Mouse (Mus musculus) right cerebral cortex, postnatal 4 days (tissue): Measurements from ENCODE around the gene Adora2b.
A peak's percentile ranks its signal among the peaks of the same experiment; 100 is the strongest.

Source experiments
- DNase-seq: peaks from one replicate; pipeline ENCODE4 v3.0.0-alpha.2; 2022

Adora2b gene

DNA sequence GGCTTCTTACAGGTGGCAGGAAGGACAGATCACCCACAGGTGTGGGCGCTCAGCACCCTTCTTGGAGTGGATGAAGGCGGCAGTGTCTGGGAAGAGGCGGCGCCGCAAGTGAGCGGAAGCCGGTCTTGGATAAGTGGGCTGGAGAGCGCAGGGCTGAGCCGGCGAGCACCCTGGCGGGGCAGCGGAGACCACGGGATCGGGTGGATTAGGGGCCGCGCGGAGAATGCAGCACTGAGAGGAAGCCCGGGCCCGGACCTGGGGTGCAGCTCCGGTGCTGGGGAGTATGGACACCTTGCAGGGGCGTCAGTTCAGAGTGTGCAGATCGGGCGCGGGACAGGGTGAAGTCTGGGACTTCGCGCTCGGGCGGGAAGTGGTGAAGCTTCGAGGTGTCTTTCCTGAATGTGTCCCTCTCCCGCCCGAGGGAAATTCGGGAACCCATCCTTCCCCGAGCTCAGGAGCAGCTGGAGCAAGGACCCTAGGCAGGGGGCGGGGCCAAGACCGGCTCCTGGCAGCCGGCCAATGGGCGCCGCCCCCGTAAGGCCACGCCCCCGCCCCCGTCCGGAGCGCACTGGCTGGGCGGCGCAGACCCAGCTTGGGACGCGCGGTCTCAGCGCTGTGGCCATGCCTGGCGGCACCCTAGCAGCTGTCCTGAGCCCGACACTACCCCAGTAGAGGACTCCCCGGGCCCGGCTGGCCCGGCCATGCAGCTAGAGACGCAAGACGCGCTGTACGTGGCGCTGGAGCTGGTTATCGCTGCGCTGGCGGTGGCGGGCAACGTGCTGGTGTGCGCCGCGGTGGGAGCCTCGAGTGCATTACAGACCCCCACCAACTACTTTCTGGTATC, at the start of gene Adora2b:
Gene Adora2b (plus strand): TSS at position 584 of the 844 bp plus-strand sequence.
- peak; percentile 64 for DNase-seq

DNA sequence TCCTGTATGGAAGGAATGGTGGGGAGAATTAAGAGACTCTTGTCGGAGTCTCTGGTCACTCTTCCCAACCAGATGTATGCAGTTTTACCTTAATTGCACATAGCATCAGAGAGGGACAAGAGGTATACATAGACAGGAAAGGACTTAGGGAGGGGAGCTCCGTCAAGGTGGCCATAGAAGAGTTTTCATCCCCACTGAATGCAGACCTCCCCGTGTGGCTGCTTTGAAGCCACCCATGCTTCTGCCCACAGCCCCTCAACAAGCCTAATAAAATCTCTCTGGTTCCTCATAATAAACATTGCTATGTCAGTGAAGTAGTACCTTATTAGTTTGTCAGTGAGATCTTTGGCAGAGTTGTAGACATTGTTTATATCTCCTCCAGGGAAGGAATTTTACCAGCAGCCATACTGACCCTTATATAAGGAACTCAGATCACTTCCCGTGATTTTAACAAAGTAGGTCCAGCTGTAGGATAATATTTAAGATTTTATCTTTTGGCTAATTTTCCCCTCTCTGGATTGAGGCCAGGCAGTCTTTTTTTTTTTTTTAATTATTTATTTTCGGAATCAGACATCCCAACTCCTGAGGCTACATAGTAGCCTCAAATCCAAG, 47.8 kb upstream of the Adora2b start:
- DNase-seq: no peak

DNA sequence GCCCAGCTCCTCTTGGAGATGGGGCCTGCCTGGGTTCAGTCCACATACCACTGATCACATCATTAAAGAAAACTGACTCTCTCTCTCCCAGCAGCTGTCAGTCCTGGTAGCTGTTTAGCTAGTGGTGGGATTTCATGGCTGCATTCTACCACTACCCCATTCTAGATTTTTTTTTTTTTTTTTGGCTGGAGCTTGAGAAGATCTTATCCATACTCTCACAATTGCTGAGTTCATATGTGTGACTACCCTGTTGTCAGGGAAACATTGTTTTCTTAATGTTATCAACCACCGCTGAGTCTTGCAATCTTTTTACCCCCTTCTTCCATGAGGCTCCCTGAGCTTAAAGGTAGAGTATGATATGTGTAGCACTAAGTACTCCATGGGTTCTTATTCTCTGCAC, 46.1 kb upstream of the Adora2b start:
- no peak for DNase-seq

DNA sequence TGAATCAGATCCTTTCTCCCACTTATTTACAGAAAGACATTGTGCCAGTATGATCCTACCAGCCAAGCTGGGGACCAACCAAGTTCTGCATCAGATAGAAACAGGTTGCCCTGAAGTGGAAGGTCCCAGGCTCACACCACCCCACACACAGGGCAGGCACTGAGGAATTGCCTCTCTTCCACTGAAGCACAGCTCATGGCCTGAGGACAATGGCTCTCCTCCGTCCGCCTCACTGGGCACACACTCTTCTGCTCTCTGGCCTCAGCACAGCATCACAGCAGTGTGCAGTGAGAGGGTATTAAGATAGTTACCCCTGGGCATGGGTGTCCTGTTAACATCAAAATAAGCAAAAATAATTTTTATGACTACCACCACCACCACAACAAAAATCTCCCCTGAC, 39.7 kb upstream of the Adora2b start:
- DNase-seq: no peak

DNA sequence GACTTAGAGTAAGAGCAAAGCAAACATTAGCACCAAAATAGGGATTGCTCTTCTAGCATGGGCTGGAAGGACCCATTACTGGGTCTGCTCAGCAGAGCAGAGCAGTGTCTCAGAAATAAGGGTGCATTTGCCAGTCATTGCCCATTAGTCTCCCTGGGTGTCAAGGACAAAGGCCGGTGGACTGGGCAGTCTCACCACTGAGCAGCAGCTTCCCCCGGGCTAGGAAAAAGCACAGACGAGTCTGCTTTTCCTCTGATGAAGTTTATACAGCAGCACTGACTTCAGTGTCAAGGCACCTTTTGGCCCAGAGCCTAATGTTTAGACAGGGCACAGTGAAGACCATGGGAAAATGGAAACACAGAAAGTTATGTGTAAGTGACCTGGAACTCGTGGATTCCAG, 38.9 kb upstream of the Adora2b start:
- no peak for DNase-seq

DNA sequence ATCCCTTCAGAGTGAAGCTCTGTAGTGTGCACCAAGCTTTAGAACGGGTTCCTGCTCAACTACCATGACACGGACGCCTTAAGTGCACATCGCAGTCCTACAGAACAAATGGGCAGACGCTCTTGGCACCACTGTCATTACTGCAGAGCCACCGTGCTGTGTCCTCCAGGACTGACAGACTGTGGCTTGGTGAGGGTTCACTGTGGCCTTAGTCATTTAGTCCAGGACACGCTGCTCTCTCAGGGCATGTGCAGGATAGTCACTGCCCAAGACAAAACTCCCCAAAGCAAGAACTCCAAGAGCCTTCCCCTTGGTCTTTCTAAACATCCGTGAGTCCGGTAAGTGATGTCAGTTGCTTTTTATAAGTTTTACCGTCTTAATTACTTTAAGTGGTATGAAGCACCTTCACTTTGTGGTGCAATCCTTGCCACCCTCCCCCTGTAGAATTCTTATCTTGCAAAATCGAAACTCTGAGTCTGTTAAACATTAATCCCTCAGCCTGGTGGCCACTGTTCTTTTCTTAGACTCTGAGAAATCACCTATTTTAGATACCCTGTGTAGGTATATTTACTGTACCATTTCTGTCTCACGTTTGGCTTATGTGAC, 35.3 kb upstream of the Adora2b start:
- no peak for DNase-seq

DNA sequence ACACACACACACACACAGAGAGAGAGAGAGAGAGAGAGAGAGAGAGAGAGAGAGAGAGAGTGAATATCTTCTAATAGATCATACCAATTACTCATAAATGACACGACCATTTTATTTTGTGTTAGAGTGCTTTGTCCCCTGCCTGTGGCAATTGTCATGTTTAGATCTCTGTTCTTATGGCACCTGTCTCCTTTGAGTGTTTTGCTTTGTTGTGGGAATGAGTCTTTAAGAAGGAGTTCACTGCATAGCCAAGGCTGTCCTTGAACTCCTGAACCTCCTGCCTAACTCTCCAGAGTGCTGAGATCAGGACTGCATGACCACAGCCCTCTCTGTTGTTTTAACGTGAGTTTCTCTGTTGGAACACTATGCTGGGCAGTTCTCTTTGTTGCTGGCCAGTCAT, 33.7 kb upstream of the Adora2b start:
- no peak for DNase-seq

DNA sequence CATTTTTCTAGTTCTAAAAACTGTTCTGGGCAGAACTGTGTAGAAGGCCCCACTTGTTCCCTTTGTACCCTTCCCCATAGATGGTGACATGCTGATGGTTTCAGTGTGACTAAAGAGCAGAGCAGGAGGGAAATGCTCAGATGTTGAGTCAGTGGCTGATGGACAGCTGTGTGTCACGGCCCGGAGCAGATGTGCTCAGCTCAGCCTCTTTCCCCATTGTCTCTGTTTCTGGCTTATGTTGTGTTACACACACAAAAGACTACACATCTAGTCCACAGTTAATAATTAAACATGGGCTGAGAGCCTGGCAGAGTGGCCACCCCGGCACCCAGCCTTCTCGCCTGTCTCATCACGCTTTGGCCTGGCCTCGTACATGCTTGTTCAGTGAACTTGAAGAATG, 31.0 kb upstream of the Adora2b start:
- DNase-seq: no peak

DNA sequence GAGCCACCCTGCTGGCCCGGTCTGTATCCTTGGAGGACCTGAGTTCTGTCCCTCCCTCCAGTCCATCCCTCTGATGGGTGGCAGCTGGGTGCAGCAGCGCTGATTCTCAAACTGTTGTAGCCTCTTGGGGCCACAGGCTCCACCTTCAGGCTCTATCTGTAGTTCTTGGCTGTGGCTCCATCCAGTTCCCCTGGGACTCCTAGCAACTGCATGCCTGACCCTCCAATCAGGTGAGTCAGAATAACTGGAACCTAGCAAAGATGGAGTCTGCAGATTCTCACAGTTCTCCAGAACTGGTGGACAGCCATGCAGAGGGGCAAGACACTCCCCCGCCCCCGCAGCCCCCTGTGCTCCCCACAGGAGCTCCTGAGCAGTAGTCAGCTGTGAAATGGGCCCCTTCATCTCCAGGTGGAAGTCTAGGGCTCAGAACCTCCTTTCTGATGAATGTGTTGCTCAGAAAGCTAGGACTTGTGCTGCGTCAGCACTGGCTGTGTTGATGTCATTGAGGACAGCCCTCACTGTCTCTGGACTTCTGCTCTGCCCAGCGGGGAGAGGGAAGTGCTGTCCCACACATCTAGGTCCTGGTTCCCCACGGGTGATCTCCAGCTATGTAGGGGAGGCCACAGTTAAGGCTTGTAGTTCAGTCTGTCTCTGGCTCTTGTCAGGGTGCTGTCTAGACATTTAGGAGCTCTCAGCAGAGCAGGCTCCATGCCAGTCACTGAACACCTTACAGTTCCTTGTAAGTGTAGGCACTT, 27.9 kb upstream of the Adora2b start:
- DNase-seq: no peak

DNA sequence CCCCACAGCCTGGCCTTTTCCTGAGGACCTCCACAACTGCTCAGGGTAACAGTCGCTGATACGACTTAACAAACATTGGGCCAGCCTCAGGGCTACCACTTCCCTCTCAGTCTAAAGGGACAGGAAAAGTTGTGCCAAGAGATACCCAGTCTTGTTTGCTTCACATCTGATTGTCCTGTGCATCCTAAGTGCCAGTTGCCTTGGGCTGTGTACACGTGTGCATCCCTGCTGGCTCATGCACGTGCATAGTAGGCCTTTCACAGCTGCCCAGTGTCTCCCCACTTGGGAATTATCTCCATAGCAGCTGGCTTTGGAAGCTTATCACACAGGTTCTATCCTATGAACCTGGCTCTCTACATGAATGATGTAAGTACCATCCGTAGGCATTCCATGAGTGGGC, 25.4 kb upstream of the Adora2b start:
- DNase-seq: no peak

DNA sequence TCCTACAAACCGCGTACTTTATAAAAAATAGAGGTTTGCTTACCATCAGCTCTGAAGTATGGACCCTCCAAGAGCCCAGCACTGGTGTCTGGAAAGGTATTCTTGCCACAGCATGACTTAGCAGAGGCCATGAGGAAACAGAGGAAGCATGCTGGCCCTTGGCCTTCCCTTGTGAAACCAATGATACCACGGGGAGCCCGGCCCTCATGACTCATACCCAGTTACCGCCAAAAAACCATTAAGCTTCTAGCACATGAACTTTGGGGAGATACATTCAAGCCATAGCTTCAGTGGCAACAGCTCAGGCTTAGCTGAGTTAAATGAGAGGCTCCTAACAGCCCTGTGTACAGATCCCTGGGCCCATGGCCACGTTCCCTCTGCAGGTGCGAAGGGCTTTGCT, 24.8 kb upstream of the Adora2b start:
- DNase-seq: no peak

DNA sequence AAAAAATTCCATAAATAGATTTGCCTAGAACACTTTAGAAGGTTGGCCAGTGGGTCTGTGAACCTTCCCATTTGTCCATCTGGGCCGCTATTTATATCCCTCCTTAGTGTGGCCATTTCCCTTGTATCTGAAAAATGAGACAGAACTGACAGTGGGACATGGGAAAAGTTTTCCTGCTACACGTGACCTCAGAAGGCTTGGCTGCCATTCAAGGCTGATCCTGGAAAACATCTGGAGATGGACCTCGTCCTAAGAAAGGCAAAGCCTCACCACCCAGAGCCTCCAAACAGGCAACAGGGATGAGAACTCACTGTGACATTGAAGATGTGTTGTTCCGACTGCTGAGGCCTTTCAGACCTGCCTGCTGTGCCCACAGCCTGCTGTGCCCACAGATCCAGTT, 24.0 kb upstream of the Adora2b start:
- DNase-seq: no peak

DNA sequence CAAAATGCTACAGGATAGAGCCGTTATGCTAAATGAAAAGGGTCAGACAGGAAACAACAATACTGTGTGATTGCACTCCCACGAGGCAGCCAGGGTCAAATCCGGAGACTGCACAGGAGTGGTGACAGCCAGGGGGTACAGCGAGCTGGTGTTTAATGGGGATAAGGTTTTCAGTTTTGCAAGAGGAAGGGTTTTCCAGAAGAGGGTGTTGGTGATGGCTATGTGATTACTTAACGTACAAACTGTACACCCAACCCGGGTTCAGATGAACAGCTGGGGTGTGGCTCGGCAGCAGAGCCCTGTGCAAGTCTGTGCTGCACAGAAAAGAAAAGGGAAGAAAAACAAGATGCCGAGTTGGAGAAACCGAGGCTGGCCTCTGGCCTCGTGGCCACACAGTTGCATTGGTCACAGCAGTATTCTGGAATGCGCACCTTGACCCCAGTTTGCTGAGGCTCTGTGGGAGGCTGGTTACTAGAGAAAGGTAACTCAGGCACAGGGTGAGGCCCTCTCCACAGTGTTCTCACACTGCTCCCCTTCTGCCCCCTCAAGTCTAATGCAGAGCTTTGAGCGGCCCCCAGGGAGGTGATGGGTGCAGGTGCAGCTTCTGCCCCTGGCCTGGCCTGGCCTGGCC, 8.0 kb upstream of the Adora2b start:
- DNase-seq: no peak

DNA sequence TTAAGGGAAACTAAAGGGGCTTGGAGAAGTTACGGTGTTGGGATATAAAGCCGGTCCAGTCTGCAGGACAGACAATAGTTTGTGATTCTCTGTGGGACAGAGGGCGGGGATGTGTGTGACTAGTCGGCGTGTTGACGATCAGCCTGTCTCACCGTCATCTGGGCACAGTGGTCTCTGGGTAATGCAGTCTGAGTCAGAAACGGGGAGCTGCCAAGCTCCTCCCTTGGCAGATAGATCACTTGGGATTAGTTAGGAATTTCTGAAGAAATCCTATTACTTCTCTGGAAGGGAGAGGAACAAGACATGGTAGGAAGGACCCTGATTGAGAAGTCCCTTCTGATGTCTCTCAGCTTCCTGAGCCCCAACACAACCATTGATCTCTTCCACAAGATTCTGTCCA, 4.9 kb upstream of the Adora2b start:
- DNase-seq: no peak

DNA sequence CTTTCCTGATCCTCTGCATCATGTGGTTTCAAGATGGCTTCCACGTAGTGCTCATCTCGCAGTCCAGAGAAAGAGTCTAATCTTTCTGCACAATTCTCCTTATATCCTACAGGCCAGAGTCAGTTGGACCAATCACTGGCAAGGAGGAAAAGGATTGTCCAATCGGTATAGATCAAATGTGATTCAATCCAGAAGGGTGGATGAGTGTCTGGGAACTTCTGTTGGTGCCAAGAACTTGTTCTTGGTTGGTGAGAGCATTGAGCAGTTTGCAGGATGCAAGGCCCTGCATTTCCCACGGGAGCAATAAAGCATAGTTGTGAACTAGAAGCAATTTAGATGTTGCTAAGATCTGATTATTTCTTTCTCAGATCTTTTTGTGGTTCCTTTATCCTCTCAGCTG, 4.3 kb upstream of the Adora2b start:
- DNase-seq: no peak

DNA sequence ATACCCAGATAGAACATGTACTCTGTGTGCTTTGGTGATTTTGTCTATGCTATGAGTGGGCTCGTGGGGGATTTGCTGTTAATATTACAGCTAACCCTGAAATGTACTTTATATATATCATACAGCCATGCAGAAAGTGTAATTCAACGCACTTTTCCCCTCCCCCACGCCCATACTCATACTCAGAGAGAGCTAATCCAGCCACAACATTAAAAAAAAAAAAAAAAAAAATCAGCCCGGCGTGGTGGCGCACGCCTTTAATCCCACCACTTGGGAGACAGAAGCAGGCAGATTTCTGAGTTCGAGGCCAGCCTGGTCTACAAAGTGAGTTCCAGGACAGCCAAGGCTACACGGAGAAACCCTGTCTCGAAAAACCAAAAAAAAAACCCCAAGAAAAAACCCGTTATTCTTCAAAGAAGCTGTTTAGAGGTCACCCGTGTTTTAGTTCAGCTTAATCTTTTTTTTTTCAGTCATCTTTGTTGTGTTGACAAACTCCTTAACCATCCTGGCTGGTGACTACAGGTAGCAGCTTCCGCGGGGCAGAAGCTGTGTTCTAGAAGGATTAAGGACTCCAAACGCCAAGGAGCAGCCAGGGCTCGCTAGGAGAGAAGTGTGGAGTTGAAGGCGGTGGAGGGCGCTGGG, 904 bp upstream of the Adora2b start:
- no peak for DNase-seq

DNA sequence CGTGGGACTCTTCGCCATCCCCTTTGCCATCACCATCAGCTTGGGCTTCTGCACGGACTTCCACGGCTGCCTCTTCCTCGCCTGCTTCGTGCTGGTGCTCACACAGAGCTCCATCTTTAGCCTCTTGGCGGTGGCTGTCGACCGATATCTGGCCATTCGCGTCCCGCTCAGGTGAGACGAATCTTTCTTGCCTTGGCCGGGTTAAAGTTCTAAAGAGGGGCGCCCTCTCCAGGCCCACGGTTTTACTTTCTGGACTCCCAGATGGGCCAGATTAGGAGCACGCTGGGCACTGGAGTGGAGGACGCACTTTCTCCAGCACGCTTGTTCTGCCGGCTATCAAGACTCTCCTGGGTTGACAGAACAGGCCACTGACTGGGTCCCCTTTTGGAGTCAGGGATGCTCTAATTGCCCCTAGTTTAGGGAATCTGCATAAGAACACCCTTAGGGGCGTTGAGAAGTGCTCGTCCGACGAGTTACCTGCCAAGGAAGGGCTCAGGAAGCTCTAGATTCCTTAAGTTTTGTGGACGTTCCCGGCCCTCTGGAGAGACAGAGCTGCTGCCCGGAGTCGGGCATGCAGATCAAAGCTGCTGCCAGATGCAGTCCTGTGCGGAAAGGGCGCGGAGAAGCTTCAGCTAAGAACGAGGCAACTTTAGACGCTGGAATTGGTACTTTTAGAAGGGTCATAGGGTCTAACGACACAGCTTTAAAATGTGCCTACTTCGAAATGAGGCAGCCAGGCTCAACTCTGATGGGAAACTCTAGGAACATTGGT, 668 bp downstream of the Adora2b start:
- DNase-seq: peak; percentile 18

DNA sequence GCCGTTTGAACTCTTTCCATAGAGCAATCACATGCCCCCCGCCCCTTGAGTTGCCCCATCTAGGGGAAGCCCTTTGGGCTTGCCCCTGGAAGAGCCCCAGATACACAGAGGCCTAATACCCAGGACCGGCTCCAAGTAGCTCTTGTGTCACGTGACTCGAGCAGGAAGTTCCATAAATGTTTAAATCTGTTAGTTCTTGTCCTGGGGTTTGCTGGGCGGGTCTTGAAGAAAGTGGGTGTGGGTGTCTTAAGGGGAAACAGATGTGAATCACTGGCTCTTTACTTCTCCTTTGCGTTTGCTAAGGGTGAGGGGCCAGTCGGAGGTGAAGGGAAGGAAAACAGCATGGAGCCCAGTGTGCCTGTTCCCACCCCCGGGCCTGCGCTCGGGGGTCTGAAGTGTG, 2.3 kb downstream of the Adora2b start:
- no peak for DNase-seq

DNA sequence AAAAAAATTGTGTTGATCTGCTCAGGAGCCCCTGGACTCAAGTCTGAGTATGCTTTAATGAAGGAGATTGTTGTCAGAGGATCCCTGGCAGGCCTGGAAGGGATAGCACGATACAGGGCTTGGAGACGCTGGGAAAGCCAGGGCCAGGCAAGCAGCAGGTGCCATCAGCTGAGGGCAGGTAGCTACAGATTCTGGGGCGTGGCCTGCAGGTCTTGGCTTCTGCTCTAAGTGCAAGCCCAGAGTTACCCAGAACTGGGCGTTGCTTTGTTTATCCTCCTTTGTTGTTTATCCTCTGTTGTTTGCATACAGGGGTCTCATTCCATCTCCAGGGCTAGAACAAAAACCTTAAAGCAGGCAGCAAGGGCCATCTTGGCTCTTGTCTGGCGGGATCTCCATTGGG, 4.6 kb downstream of the Adora2b start:
- DNase-seq: no peak

DNA sequence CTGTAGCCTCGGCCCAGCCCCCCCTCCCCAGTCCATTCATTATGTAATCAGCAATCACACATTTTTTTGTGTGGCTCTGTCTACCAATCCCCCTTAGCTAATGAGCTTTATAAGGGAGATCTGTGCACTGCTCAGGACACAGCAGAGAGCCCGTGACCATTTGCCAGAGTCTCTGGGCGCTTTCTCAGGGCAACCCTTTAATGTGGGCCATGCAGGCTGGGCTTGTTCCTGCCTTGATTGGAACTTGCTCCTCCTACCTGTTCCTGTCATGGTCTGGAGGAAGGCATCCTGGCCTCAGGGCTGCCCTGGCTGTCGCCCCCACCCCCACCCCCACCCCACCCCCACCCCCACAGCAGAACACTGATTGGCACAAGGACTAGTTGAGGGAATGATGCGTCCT, 10.4 kb downstream of the Adora2b start:
- DNase-seq: no peak

DNA sequence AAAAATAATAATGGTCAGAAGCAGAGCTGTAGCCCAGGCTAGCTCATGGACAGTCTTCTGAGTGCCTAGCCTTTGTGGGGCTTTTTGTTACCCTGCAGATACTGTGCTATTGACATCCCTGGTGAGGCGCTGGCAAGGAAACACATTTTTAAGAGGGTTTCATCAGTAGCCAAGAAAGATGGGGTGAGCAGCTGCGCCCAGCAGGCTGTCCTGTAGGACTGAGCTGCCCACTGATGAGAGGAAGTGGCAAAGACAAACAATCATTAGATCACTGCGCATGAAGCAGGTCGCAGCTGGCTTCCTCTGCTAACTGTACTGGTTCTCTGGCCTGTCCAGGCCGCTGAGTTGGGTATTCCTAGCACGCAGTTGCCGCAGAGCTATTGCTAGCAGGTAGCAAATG, 14.8 kb downstream of the Adora2b start:
- no peak for DNase-seq

DNA sequence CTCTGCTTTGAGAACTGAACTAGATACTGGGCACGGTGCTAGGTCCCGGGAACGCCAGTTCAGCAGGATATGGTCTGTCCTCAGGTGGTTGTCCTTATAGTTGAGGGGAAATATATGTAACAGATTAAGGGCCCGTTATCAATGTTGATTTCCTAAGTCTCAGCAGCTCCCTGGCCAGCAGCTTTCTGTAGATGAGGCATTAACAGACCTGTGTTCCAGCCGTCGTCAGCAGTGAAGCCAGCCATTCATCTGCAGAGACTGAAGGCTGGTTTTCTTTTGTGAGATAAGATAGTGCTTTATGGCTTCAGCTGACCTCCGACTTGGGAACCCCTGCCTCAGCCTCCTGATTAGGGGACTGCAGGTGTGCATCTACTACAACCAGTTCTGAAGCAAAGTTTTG, 15.2 kb downstream of the Adora2b start:
- DNase-seq: no peak
